Comparison of ENCODE assay signal across 8 mouse cellular contexts in genomic region chr3:96103901-96104260, GRCm38 (mm10). TPM values are rescaled to one million over a fixed set of nuclear protein-coding genes. Genes with fewer than 3 reads are reported as not detected.
DNase-seq lines count a peak whose midpoint lies in the region; ATAC-seq lines count a peak whose summit lies in the region.

No protein-coding gene starts in this region.

- no peaks in the 10 kb centered on the region; the same call in 1 of the 2 replicates for H3K36me3 ChIP-seq in heart, embryonic 14.5 days (ENCODE audit: control insufficient read depth, insufficient read depth, low read length)
- no peaks in the 10 kb centered on the region for H3K36me3 ChIP-seq in forebrain, embryonic 16.5 days (ENCODE audit: control insufficient read depth, insufficient read depth)
- no peaks in the 10 kb centered on the region for H3K36me3 ChIP-seq in macrophage (ENCODE audit: inconsistent target)

- H3K27me3 ChIP-seq in heart, embryonic 14.5 days (ENCODE audit: control insufficient read depth, insufficient read depth, low read length), result no peaks in the 10 kb centered on the region
- no peaks in the 10 kb centered on the region for H3K27me3 ChIP-seq in forebrain, embryonic 16.5 days (replicated peaks; ENCODE audit: control insufficient read depth, insufficient read depth, low read length)

- no peak for DNase-seq in heart, postnatal 14 days
- DNase-seq in ES-CJ7 (ENCODE audit: low read depth, low spot score), result peak; percentile 65
- no peak for DNase-seq in thymus, postnatal 14 days
- no peak for DNase-seq in layer of hippocampus, adult 9-11 months
- no peak for DNase-seq in cerebellum, adult 9-10 months

- H3K4me1 ChIP-seq in heart, embryonic 14.5 days (ENCODE audit: control insufficient read depth in 2 of 2, insufficient read depth in 2 of 2, low read length in 2 of 2), result peaks cover 7 to 23% of the 10 kb centered on the region in 2 experiments
- peaks cover 15% of the 10 kb centered on the region for H3K4me1 ChIP-seq in forebrain, embryonic 16.5 days (replicated peaks; ENCODE audit: control insufficient read depth, insufficient read depth, low read length)

- peak overlapping the region; percentile 90 to 95 for H3K27ac ChIP-seq in heart, embryonic 14.5 days (replicated peaks in 1 of 2; ENCODE audit: control insufficient read depth in 1 of 2, insufficient read depth in 1 of 2, low read depth in 2 of 2, low read length in 2 of 2)
- H3K27ac ChIP-seq in forebrain, embryonic 16.5 days (ENCODE audit: low read length), result 0 out of 2 replicates have a peak overlapping the region, but pooled peaks have one; percentile 37
- peak overlapping the region; percentile 46 for H3K27ac ChIP-seq in macrophage

- H3K4me3 ChIP-seq in heart, embryonic 14.5 days (ENCODE audit: control insufficient read depth in 1 of 2, insufficient read depth in 1 of 2, low read depth in 1 of 2, low read length in 2 of 2), result peak overlapping the region; percentile 79 to 92
- peak overlapping the region; percentile 88 for H3K4me3 ChIP-seq in forebrain, embryonic 16.5 days (replicated peaks; ENCODE audit: low read length)
- H3K4me3 ChIP-seq in macrophage (ENCODE audit: inconsistent target), result peak overlapping the region; percentile 36

- no peak for ATAC-seq in heart, embryonic 14.5 days (ENCODE audit: insufficient number of reproducible peaks, insufficient read depth, low FRiP score, low read depth)
- peak; percentile 41 for ATAC-seq in forebrain, embryonic 16.5 days

- intact Hi-C loops in heart, postnatal 14 days (cut with DNase I), result no loop called here

- peak overlapping the region; percentile 96 for H3K9ac ChIP-seq in heart, embryonic 14.5 days (ENCODE audit: low read length)
- peak overlapping the region; percentile 92 for H3K9ac ChIP-seq in forebrain, embryonic 16.5 days (replicated peaks; ENCODE audit: low read depth, low read length)

- H3K79me2 ChIP-seq in macrophage (ENCODE audit: inconsistent target), result peaks cover 25% of the 10 kb centered on the region

- H3K9me3 ChIP-seq in heart, embryonic 14.5 days (ENCODE audit: control insufficient read depth, low read length), result no peaks in the 10 kb centered on the region
- H3K9me3 ChIP-seq in forebrain, embryonic 16.5 days (ENCODE audit: control insufficient read depth, low read length), result no peaks in the 10 kb centered on the region

- peak overlapping the region; percentile 82 for H3K4me2 ChIP-seq in heart, embryonic 14.5 days (ENCODE audit: low read length)
- H3K4me2 ChIP-seq in forebrain, embryonic 16.5 days (ENCODE audit: low read length), result peak overlapping the region; percentile 58

- under 1% methylated on average over 8 of the region's 8 CpGs for WGBS in heart, embryonic 14.5 days
- under 1% methylated on average over 8 of the region's 8 CpGs for WGBS in forebrain, embryonic 16.5 days
- 13% methylated on average over 8 of the region's 8 CpGs for WGBS in macrophage (ENCODE audit: missing documents)

RNA-seq across cellular contexts. Expression of gene Otud7b, which starts 0.4 kb away (rescaled TPM):
- 12.6 and 16.2 TPM in 2 replicates for polyA plus RNA-seq in heart, embryonic 14.5 days (2014; fragmentation: Nextera tagmentation; extraction: Ambion mirVana)
- total RNA-seq in heart, postnatal 14 days (2021), result 10 to 100 TPM; 49.4 to 54.4 TPM
- polyA plus RNA-seq in forebrain, embryonic 16.5 days (2015; fragmentation: Nextera tagmentation; extraction: Ambion mirVana), result 8.8 and 9.3 TPM in 2 replicates
- 100 to 1,000 TPM in 2 of 26 experiments, 10 to 100 TPM in 24; 22.7 to 133 (median 45.4) TPM for total RNA-seq in macrophage (2018; cell fraction: chromatin; rRNA removed)
- 10 to 100 TPM in 25 of 26 experiments, 1 to 10 TPM in 1; 9.8 to 27.5 (median 15.3) TPM for total RNA-seq in macrophage (2018; cell fraction: cytosol; rRNA removed)
- total RNA-seq in macrophage (2018; cell fraction: nucleus; rRNA removed), result 10 to 100 TPM; 15.6 to 56.0 (median 25.7) TPM
- 9.7 to 10.5 TPM (median 10.4 TPM) in 3 replicates for polyA plus RNA-seq in macrophage (2018)

RNA-seq across cellular contexts. Expression of gene Vps45, which starts 45.6 kb away (rescaled TPM):
- polyA plus RNA-seq in heart, embryonic 14.5 days (2014; fragmentation: Nextera tagmentation; extraction: Ambion mirVana), result 22.8 and 24.4 TPM in 2 replicates
- 10 to 100 TPM; 27.7 to 29.7 TPM for total RNA-seq in heart, postnatal 14 days (2021)
- polyA plus RNA-seq in forebrain, embryonic 16.5 days (2015; fragmentation: Nextera tagmentation; extraction: Ambion mirVana), result 55.3 and 57.4 TPM in 2 replicates
- 10 to 100 TPM in 25 of 26 experiments, 1 to 10 TPM in 1; 10.0 to 70.7 (median 32.2) TPM for total RNA-seq in macrophage (2018; cell fraction: chromatin; rRNA removed)
- 10 to 100 TPM; 16.1 to 37.6 (median 25.1) TPM for total RNA-seq in macrophage (2018; cell fraction: cytosol; rRNA removed)
- 10 to 100 TPM; 10.6 to 63.5 (median 24.8) TPM for total RNA-seq in macrophage (2018; cell fraction: nucleus; rRNA removed)
- 18.6 to 31.7 TPM (median 25.9 TPM) in 3 replicates for polyA plus RNA-seq in macrophage (2018)

RNA-seq across cellular contexts. Expression of gene Mtmr11, which starts 57.9 kb away (rescaled TPM):
- 7.7 and 7.9 TPM in 2 replicates for polyA plus RNA-seq in heart, embryonic 14.5 days (2014; fragmentation: Nextera tagmentation; extraction: Ambion mirVana)
- 1 to 10 TPM; 3.1 to 4.0 TPM for total RNA-seq in heart, postnatal 14 days (2021)
- polyA plus RNA-seq in forebrain, embryonic 16.5 days (2015; fragmentation: Nextera tagmentation; extraction: Ambion mirVana), result 7.8 and 11.5 TPM in 2 replicates
- 10 to 100 TPM in 4 of 26 experiments, 1 to 10 TPM in 22; 1.1 to 21.1 (median 5.5) TPM for total RNA-seq in macrophage (2018; cell fraction: chromatin; rRNA removed)
- 1 to 10 TPM in 17 of 26 experiments, under 1 TPM in 9; 0.48 to 2.3 (median 1.2) TPM for total RNA-seq in macrophage (2018; cell fraction: cytosol; rRNA removed)
- total RNA-seq in macrophage (2018; cell fraction: nucleus; rRNA removed), result 10 to 100 TPM in 4 of 26 experiments, 1 to 10 TPM in 21, under 1 TPM in 1; 0.93 to 13.2 (median 3.1) TPM
- 1.2 to 2.4 TPM (median 1.8 TPM) in 3 replicates for polyA plus RNA-seq in macrophage (2018)

Comparison
In these comparisons a context has a peak if more than half of its experiments do, and no peak if none do; other contexts are left out.
1. H3K27ac ChIP-seq: peak in every context shown above with its lines; median percentile 92 in heart, embryonic 14.5 days; 46 in macrophage; 37 in forebrain, embryonic 16.5 days.
2. H3K4me3 ChIP-seq: peak in every context shown above with its lines; median percentile 88 in forebrain, embryonic 16.5 days; 86 in heart, embryonic 14.5 days; 36 in macrophage.